Mouse (Mus musculus) urinary bladder, postnatal 4 days (tissue): ENCODE data around the gene Cphx3.
"Not testable (repeated sequence)": the region's sequence is repeated elsewhere in the genome, so short reads cannot be mapped to it uniquely, and the experiment has no call there.

Experiments used
- DNase-seq, 2 experiments: peaks; one replicate each; pipeline ENCODE4 v3.0.0; 2021 to 2022; ENCODE audit warnings: low spot score in 2 of 2

Cphx3 gene

GRCm38 (mm10) chr14:26173955-26174354 is 91.9 kb downstream of the Cphx3 start:
- not testable (repeated sequence) for DNase-seq

- not testable (repeated sequence) for DNase-seq
Observed at GRCm38 (mm10) chr14:26175028-26175427, 92.9 kb downstream of the Cphx3 start.

GRCm38 (mm10) chr14:26181660-26182059 is 99.6 kb downstream of the Cphx3 start:
- not testable (repeated sequence) for DNase-seq

GRCm38 (mm10) chr14:26182380-26182779 is 100.3 kb downstream of the Cphx3 start, which contains the start of gene Plac9b:
Gene Plac9b (minus strand): TSS chr14:26182480.
- not testable (repeated sequence) for DNase-seq

GRCm38 (mm10) chr14:26186638-26187037 is 104.5 kb downstream of the Cphx3 start:
- not testable (repeated sequence) for DNase-seq

DNA sequence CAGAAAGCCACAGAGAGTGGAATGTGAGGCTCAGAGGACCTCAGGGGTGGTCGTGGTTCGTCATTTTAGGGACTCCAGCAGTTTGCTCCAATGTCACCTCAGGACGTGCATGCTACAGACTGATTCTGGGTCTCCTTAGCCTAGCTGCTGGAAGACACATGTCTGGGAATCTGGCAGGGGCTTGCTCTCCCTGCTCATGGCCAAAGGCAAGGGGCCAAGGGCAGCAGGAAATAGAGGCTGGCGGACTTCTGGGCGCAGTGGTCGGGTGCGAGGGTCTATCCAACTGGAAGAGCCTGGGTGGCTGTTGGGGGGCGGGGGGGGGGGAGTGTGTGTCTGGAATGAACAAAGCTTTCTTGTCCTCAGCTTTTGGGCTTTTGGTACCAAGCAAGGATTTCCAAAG is 106.3 kb downstream of the Cphx3 start:
- DNase-seq: not testable (repeated sequence)

DNA sequence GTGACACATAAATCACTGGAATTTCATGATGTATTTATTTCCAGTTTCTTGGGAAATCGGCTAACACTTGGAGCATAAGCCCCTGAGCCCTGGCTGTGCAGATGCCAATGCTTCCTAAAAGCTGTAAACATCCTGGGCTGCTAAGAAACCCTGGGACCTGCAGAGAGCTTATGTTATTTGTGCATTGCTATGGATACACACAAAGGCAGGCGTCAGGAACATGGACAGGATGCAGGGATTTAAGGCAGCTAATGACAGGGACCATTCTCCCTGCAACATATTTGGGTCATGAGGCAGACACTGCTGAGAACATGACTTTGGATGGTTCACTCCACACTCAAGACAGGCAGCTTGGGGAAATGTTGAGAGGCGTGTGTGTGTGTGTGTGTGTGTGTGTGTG is 115.8 kb downstream of the Cphx3 start:
- not testable (repeated sequence) for DNase-seq

DNA sequence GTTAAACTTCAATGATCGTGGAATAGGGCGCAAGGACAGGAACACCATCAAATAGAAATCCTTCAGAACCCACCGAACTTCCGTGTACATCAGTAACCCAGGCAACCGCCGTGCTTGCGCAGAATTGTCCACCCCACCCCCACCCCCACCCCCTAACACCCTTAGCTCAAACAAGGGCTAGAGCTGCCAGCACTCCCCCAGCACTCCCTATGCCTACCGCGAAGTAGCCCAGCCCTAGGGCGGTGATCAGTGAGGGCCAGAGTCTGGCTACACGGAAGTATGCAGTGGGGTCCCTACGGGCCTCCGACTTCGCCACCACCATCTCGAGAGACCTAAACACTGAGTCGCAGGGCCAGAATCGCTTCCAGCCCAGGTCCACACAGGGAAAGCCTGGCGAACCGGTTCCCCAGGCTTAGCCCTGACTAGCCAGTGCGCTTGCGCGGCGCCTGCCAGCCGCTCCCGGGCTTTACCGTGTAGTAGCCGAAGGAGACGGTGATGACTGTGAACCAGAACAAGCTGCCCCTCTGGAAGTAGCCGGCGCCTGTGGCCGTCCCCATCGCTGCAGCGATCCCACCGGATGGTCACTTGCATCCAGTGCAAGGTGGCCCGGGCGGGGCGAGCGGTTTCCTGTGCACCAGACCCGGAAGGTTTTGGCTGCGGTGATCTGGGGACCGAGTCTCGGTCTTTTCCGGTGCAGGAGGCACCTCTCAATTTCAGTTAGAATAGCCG is 124.3 kb downstream of the Cphx3 start:
- DNase-seq: not testable (repeated sequence)

GRCm38 (mm10) chr14:26206926-26207247 is 124.8 kb downstream of the Cphx3 start, which contains the start of gene Tmem254b:
Gene Tmem254b (minus strand): TSS chr14:26207041.
- not testable (repeated sequence) for DNase-seq

- DNase-seq: not testable (repeated sequence)
Observed at GRCm38 (mm10) chr14:26216233-26217000, 134.3 kb downstream of the Cphx3 start.

GRCm38 (mm10) chr14:26237183-26237582 is 155.1 kb downstream of the Cphx3 start:
- not testable (repeated sequence) for DNase-seq

DNA sequence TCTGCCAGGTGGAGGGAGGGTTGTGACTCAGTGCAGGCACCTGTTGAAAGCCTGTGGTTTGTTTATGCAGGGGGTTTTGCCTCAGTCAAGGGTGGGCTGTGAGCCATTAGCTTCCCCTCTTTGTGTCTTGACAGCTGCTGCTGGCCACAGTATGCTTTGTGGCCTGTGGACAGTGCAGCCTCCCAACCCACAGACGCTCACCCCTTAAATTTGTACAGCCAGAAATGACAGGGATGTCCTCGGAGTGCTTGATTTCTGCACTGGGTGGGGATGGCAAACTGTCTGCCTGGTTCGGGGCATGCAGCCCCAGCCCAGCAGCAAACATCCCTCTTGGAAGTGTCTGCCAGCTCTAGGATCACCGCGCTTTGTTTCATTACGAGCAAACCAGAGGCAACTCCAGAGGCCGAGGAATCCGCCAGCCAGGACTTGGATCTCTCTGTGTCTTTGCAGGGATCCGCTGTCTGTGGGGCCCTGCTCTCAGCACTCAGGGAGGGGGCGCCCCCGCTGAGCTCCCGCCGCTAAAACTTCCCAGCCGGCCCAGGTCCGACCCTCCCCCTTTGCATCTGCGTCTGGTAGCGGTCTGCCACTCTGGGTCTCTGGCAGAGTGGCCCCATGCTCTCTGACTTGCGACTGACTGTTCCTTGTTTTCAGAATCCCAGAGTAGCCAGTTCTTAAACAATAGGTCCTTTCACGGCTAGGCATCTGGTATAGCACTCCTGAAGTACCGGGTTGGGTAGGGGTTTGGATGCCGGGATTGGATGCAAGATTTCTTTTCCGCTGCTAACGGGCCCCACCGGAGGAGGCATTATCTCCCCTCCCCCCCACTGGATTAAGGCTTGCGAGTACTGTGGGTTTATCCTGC is 175.9 kb downstream of the Cphx3 start, which contains the start of gene Duxbl3:
Duxbl3 (plus strand) TSS at position 207 of the 862 bp plus-strand sequence.
- DNase-seq: not testable (repeated sequence)

- not testable (repeated sequence) for DNase-seq
Observed at GRCm38 (mm10) chr14:26258729-26259128, 176.6 kb downstream of the Cphx3 start.
